Mouse (Mus musculus) testis, adult 2 months (tissue): ENCODE data around the gene Pak4. TPM values are rescaled to one million over a fixed set of nuclear protein-coding genes. Genes with fewer than 3 reads are reported as not detected.
A peak's percentile ranks its signal among the peaks of the same experiment; 100 is the strongest.
"Not testable (repeated sequence)": the region's sequence is repeated elsewhere in the genome, so short reads cannot be mapped to it uniquely, and the experiment has no call there.

ENCODE experiments used
- H3K27ac ChIP-seq: fragments of 200-500 bp; 2 replicates; pipeline ENCODE4 v1.5.1; 2012; ENCODE audit warnings: low read depth, low read length; ENCODE audit not compliant: control insufficient read depth, insufficient read depth
- H3K27me3 ChIP-seq: fragments of 200-500 bp; 2 replicates; pipeline ENCODE4 v1.6.1; 2012; ENCODE audit warnings: mild to moderate bottlenecking, low read length, moderate library complexity; ENCODE audit not compliant: control insufficient read depth, insufficient read depth
- H3K36me3 ChIP-seq: fragments of 200-500 bp; 2 replicates; pipeline ENCODE4 v1.6.1; 2012; ENCODE audit warnings: mild to moderate bottlenecking, low read length; ENCODE audit not compliant: control insufficient read depth, insufficient read depth
- H3K4me1 ChIP-seq: fragments of 200-500 bp; 2 replicates; pipeline ENCODE4 v1.6.1; 2012; ENCODE audit warnings: low read length; ENCODE audit not compliant: control insufficient read depth, insufficient read depth
- H3K4me3 ChIP-seq: fragments of 200-500 bp; 2 replicates; pipeline ENCODE4 v1.5.1; 2012; ENCODE audit warnings: low read depth, mild to moderate bottlenecking, low read length, moderate library complexity, mixed read lengths; ENCODE audit not compliant: control insufficient read depth
- CTCF ChIP-seq: fragments of 200-500 bp; IDR thresholded peaks from 2 replicates; pipeline ENCODE4 v1.5.1; 2012; ENCODE audit warnings: low read depth, mild to moderate bottlenecking, inconsistent platforms, low read length, moderate library complexity; ENCODE audit not compliant: control insufficient read depth, insufficient read depth, insufficient replicate concordance
- POLR2A ChIP-seq: fragments of 200-500 bp; IDR thresholded peaks from 2 replicates; pipeline ENCODE4 v1.6.1; 2012; ENCODE audit warnings: low read depth, mild to moderate bottlenecking, inconsistent platforms, low read length, moderate library complexity; ENCODE audit not compliant: control insufficient read depth
- polyA plus RNA-seq: library from polyadenylated mRNA; depleted of rRNA; stranded (reverse); fragments of >200 nt; gene quantifications from 2 replicates; pipeline ENCODE4 v1.2.3, GENCODE M21; 2012

Gene Pak4
- polyA plus RNA-seq, 1 experiment = 21.5 TPM

GRCm38 (mm10) chr7:28631073-28631472, 33.1 kb upstream of the Pak4 start, which contains the start of gene Acp7:
Acp7 (minus strand) TSS chr7:28631332.
- peak within 1 kb of the TSS; percentile 45; the same call in 1 of the 2 replicates for H3K4me3 ChIP-seq
- no peak for TF ChIP-seq POLR2A
- no peak for TF ChIP-seq CTCF
- peaks cover 3% of the 10 kb centered on the region for H3K27me3 ChIP-seq

GRCm38 (mm10) chr7:28624791-28625190, 26.8 kb upstream of the Pak4 start:
- TF ChIP-seq CTCF (no peak), POLR2A (no peak)
- no peaks in the 10 kb centered on the region for H3K36me3 ChIP-seq
- H3K27me3 ChIP-seq = peaks cover 3% of the 10 kb centered on the region
- H3K4me1 ChIP-seq = peaks cover 2% of the 10 kb centered on the region; the same call in 1 of the 2 replicates
- no peak overlapping the region for H3K4me3 ChIP-seq
- no peak overlapping the region for H3K27ac ChIP-seq

More at GRCm38 (mm10) chr7:28631073-28631472, 33.1 kb upstream of the Pak4 start, which contains the start of gene Acp7:
- no peaks in the 10 kb centered on the region for H3K36me3 ChIP-seq
- 0 out of 2 replicates have a peak within 1 kb of the TSS, but pooled peaks have one; percentile 18 for H3K27ac ChIP-seq
- H3K4me1 ChIP-seq = peaks cover 4% of the 10 kb centered on the region

- TF ChIP-seq POLR2A (no peak), CTCF (no peak)
- no peak overlapping the region for H3K4me3 ChIP-seq
- no peak overlapping the region for H3K27ac ChIP-seq
These were observed 21.2 kb upstream of the Pak4 start for GRCm38 (mm10) chr7:28619098-28619715.

GRCm38 (mm10) chr7:28605951-28606350, 8.0 kb upstream of the Pak4 start:
- H3K27ac ChIP-seq = no peak overlapping the region
- TF ChIP-seq CTCF (no peak), POLR2A (no peak)
- H3K27me3 ChIP-seq = no peaks in the 10 kb centered on the region
- H3K36me3 ChIP-seq = no peaks in the 10 kb centered on the region
- no peak overlapping the region for H3K4me3 ChIP-seq
- H3K4me1 ChIP-seq = peaks cover 8% of the 10 kb centered on the region

More at GRCm38 (mm10) chr7:28619098-28619715, 21.2 kb upstream of the Pak4 start:
- Histone ChIP-seq H3K27me3 (no peaks in the 10 kb centered on the region), H3K36me3 (no peaks in the 10 kb centered on the region), H3K4me1 (peaks cover 9% of the 10 kb centered on the region)

- H3K4me3 ChIP-seq = not testable (repeated sequence)
These were observed 5.8 kb upstream of the Pak4 start for GRCm38 (mm10) chr7:28603788-28604187.

GRCm38 (mm10) chr7:28603136-28603535, 5.2 kb upstream of the Pak4 start:
- no peaks in the 10 kb centered on the region for H3K27me3 ChIP-seq
- TF ChIP-seq POLR2A (no peak), CTCF (no peak)

More at GRCm38 (mm10) chr7:28603788-28604187, 5.8 kb upstream of the Pak4 start:
- not testable (repeated sequence) for H3K36me3 ChIP-seq, H3K27me3 ChIP-seq, H3K4me1 ChIP-seq, H3K27ac ChIP-seq

GRCm38 (mm10) chr7:28601668-28602067, 3.7 kb upstream of the Pak4 start:
- H3K4me1 ChIP-seq = peaks cover 14% of the 10 kb centered on the region

More at GRCm38 (mm10) chr7:28603136-28603535, 5.2 kb upstream of the Pak4 start:
- no peak overlapping the region for H3K27ac ChIP-seq
- no peaks in the 10 kb centered on the region for H3K36me3 ChIP-seq
- peaks cover 8% of the 10 kb centered on the region for H3K4me1 ChIP-seq
- H3K4me3 ChIP-seq = no peak overlapping the region

GRCm38 (mm10) chr7:28601029-28601428, 3.0 kb upstream of the Pak4 start:
- Histone ChIP-seq H3K36me3 (no peaks in the 10 kb centered on the region), H3K4me3 (no peak overlapping the region), H3K27ac (no peak overlapping the region), H3K4me1 (peaks cover 21% of the 10 kb centered on the region), H3K27me3 (no peaks in the 10 kb centered on the region)
- peak; percentile 67; the same call in 1 of the 2 replicates for TF ChIP-seq CTCF
- TF ChIP-seq POLR2A = no peak

More at GRCm38 (mm10) chr7:28601668-28602067, 3.7 kb upstream of the Pak4 start:
- Histone ChIP-seq H3K27me3 (no peaks in the 10 kb centered on the region), H3K4me3 (no peak overlapping the region), H3K36me3 (no peaks in the 10 kb centered on the region), H3K27ac (no peak overlapping the region)
- TF ChIP-seq POLR2A (no peak), CTCF (peak; percentile 32; the same call in 1 of the 2 replicates)
